Mouse (Mus musculus) spleen, adult 18-20 months (tissue): ENCODE data around the gene Axl.

ENCODE experiments used
- DNase-seq, 2 experiments: peaks; one replicate each; pipeline ENCODE4 v3.0.0; 2022; ENCODE audit warnings: mixed read lengths in 2 of 2

Axl gene

GRCm38 (mm10) chr7:25788220-25789128 is at the start of gene Axl:
Gene Axl (minus strand): TSS chr7:25788705.
- peak in 1 of 2 experiments; percentile 29 for DNase-seq

GRCm38 (mm10) chr7:25835188-25835891 is 46.8 kb upstream of the Axl start:
- no peak for DNase-seq

- no peak for DNase-seq
Observed at GRCm38 (mm10) chr7:25831557-25832530, 43.3 kb upstream of the Axl start.

- DNase-seq, result no peak
Observed at GRCm38 (mm10) chr7:25830251-25830650, 41.7 kb upstream of the Axl start.

- DNase-seq, result peak in 1 of 2 experiments; percentile 25
Observed at GRCm38 (mm10) chr7:25827199-25827598, 38.7 kb upstream of the Axl start.

GRCm38 (mm10) chr7:25826029-25826428 is 37.5 kb upstream of the Axl start:
- DNase-seq, result no peak

- DNase-seq, result no peak
Observed at GRCm38 (mm10) chr7:25825043-25825442, 36.5 kb upstream of the Axl start.

- peak in 1 of 2 experiments; percentile 27 for DNase-seq
Observed at GRCm38 (mm10) chr7:25816241-25816919, 27.9 kb upstream of the Axl start, which contains the start of gene Cyp2s1. Gene Cyp2s1 (minus strand): TSS chr7:25816913.

- DNase-seq, result no peak
Observed at GRCm38 (mm10) chr7:25815571-25815970, 27.1 kb upstream of the Axl start.

GRCm38 (mm10) chr7:25814711-25815110 is 26.2 kb upstream of the Axl start:
- DNase-seq, result no peak

- DNase-seq, result no peak
Observed at GRCm38 (mm10) chr7:25812195-25812594, 23.7 kb upstream of the Axl start.

GRCm38 (mm10) chr7:25811716-25812115 is 23.2 kb upstream of the Axl start:
- no peak for DNase-seq

- peak in 1 of 2 experiments; percentile 50 for DNase-seq
Observed at GRCm38 (mm10) chr7:25805631-25806343, 17.3 kb upstream of the Axl start.

GRCm38 (mm10) chr7:25804792-25805191 is 16.3 kb upstream of the Axl start:
- DNase-seq, result no peak

GRCm38 (mm10) chr7:25803460-25803859 is 15.0 kb upstream of the Axl start:
- no peak for DNase-seq

- no peak for DNase-seq
Observed at GRCm38 (mm10) chr7:25802241-25803125, 14.0 kb upstream of the Axl start.

GRCm38 (mm10) chr7:25801031-25801430 is 12.5 kb upstream of the Axl start:
- no peak for DNase-seq

- DNase-seq, result no peak
Observed at GRCm38 (mm10) chr7:25799369-25799768, 10.9 kb upstream of the Axl start.

GRCm38 (mm10) chr7:25798540-25798939 is 10.0 kb upstream of the Axl start:
- no peak for DNase-seq

GRCm38 (mm10) chr7:25794775-25795174 is 6.3 kb upstream of the Axl start:
- no peak for DNase-seq
